Mouse (Mus musculus): Measurements from ENCODE around the gene Gja4.

DNA sequence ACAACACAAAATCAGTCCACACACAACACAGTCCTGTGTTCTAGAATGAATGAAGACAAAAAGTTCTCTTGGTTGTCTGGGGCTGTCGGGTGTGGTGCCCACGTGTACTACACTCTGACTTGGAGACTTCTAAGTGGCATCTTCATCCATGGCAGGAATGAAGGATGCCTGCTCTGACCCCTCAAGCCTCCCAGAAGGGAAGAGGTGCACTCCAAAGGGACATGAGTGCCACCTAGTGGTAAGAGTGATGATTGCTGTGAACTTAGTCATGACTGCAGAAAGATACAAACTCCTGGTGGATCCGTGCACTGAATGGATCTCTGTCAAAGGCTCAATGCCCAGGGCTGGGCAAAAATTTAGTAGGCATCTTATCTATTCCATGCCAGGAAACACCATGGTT is 5.8 kb upstream of the Gja4 start:
- TF ChIP-seq CTCF (IDR thresholded peaks at IDR 0.05) (peak; percentile 96), EP300 (IDR thresholded peaks at IDR 0.05) (no peak)
